Mouse (Mus musculus) urinary bladder, postnatal 25 days (tissue): ENCODE measurements around the gene Olfr1224-ps1.
"Not testable (repeated sequence)": the region's sequence is repeated elsewhere in the genome, so short reads cannot be mapped to it uniquely, and the experiment has no call there.

Experiments used
- DNase-seq: peaks from one replicate; pipeline ENCODE4 v3.0.0; 2022; ENCODE audit warnings: low spot score

Olfr1224-ps1 gene

GRCm38 (mm10) chr2:89163991-89164390 lies at the start of gene Olfr1224-ps1:
Gene Olfr1224-ps1 (minus strand): TSS chr2:89164091.
- not testable (repeated sequence) for DNase-seq

GRCm38 (mm10) chr2:89199948-89200347 lies 36.1 kb upstream of the Olfr1224-ps1 start, which contains the start of gene Olfr1226:
Gene Olfr1226 (minus strand): TSS chr2:89200048.
- DNase-seq = no peak

- DNase-seq = no peak
Measured at GRCm38 (mm10) chr2:89196325-89196982, 32.6 kb upstream of the Olfr1224-ps1 start.

- no peak for DNase-seq
Measured at GRCm38 (mm10) chr2:89174569-89174968, 10.7 kb upstream of the Olfr1224-ps1 start, which contains the start of gene Olfr1225. Gene Olfr1225 (minus strand): TSS chr2:89174669.

- DNase-seq = not testable (repeated sequence)
Measured at GRCm38 (mm10) chr2:89164711-89165110, 820 bp upstream of the Olfr1224-ps1 start.

GRCm38 (mm10) chr2:89151460-89151859 lies 12.4 kb downstream of the Olfr1224-ps1 start, which contains the start of gene Olfr1223:
Gene Olfr1223 (minus strand): TSS chr2:89151560.
- DNase-seq = no peak

GRCm38 (mm10) chr2:89132954-89133353 lies 30.9 kb downstream of the Olfr1224-ps1 start, which contains the start of gene Olfr1222:
Gene Olfr1222 (minus strand): TSS chr2:89133054.
- DNase-seq = no peak

GRCm38 (mm10) chr2:89117183-89117582 lies 46.7 kb downstream of the Olfr1224-ps1 start, which contains the start of gene Olfr1221:
Gene Olfr1221 (minus strand): TSS chr2:89117283.
- DNase-seq = no peak

- no peak for DNase-seq
Measured at GRCm38 (mm10) chr2:89106735-89107134, 57.2 kb downstream of the Olfr1224-ps1 start, which contains the start of gene Olfr1220. Gene Olfr1220 (minus strand): TSS chr2:89106835.

- DNase-seq = no peak
Measured at GRCm38 (mm10) chr2:89105651-89106050, 58.2 kb downstream of the Olfr1224-ps1 start.
